Mouse (Mus musculus) forelimb bud, embryonic 11.5 days (tissue): ENCODE measurements around the gene Eomes.

Experiments used
- DNase-seq: peaks from one replicate; pipeline ENCODE4 v3.0.0-alpha.2; 2012; ENCODE audit warnings: low read depth, low spot score

Gene Eomes

GRCm38 (mm10) chr9:118477961-118478360 is at the start of gene Eomes:
Eomes (plus strand) TSS chr9:118478212.
- DNase-seq: no peak

GRCm38 (mm10) chr9:118444809-118445208 is 33.2 kb upstream of the Eomes start:
- no peak for DNase-seq

- no peak for DNase-seq
Observed at GRCm38 (mm10) chr9:118449336-118449735, 28.7 kb upstream of the Eomes start.

- no peak for DNase-seq
Observed at GRCm38 (mm10) chr9:118453427-118453826, 24.6 kb upstream of the Eomes start.

GRCm38 (mm10) chr9:118455188-118455845 is 22.7 kb upstream of the Eomes start:
- no peak for DNase-seq

GRCm38 (mm10) chr9:118456405-118456804 is 21.6 kb upstream of the Eomes start:
- DNase-seq: no peak

DNA sequence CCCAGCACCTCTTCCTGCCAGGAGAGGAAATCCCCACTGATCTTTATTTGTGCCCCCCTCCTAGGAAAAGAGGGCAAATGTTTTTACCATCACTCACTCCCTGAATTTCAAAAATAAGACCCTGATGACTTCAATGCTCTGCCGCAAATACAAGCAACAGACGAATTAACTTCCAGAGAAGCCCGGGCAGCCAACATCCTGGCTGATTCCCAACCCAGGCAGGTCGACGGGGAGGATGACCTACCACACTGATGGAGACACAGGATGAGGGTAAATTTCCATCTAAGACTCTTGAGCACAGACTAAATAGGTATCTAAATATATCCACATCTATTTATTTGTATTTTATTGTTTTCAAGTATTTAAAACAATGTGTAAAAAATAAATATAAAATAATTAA is 20.0 kb upstream of the Eomes start:
- DNase-seq: no peak

DNA sequence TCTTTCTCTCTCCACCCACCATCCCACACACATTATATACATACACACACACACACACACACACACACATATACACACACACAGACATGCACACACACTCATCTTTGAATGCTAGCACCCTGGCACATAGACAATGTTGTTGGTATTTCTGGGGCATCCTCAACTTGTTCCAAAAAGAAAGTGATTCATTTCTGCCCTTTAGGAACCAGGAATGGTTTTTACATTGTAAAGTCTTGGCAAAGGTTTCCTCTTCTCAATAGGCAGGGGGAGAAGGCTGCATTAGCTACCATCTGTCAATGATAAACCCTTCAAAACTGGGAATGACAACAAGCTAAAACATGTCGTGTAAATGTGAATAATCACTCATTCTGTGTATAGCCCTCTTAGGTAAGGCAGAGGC is 14.0 kb upstream of the Eomes start:
- no peak for DNase-seq

DNA sequence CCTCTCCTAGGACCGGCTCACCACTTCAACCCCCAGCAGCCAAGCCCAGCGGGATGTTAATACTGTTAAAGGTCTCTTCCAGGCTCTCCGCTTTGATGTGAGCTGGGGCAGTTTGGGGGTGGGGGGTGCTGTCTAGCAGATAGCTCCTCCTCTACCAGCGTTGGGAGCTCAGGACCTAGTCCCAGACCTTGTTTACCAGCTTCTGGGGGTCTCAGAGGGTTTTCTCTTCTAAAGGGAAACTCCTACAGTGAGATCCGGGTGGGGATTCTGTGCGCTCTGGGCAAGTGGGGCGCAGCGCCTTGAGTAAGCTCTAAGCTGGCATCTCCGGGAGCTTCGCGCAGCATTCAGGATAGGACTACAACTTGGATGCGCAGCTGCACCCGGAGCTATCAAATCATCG is 9.7 kb upstream of the Eomes start:
- DNase-seq: no peak

- DNase-seq: peak; percentile 35
Observed at GRCm38 (mm10) chr9:118469272-118469671, 8.7 kb upstream of the Eomes start.

- DNase-seq: no peak
Observed at GRCm38 (mm10) chr9:118471296-118471695, 6.7 kb upstream of the Eomes start.

GRCm38 (mm10) chr9:118476211-118476765 is 1.7 kb upstream of the Eomes start:
- peak; percentile 35 for DNase-seq

DNA sequence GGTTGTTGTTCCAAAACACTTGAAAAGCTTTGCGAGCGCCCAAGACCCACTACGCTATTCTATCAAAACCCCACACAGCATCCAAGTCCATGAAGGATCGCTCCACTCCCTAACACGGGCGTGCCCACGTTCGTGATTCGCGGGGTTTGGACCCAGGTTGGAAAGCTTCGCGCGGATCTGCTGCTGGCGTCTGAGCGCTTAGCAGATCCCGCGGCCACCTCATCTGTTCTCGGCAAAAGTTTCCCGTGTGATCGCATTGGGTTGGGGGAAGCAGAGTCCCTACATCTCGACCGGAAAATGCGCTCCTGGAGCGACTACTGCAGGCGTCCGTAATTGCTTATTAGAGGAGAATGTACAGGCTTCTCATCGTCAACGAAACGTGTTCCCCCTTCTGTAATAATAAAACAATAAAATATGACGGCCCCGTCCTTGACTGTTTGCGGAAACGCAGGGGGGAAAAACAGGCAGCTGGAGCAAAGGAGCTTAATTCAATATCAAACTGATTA is 1.2 kb upstream of the Eomes start:
- peak; percentile 44 for DNase-seq

DNA sequence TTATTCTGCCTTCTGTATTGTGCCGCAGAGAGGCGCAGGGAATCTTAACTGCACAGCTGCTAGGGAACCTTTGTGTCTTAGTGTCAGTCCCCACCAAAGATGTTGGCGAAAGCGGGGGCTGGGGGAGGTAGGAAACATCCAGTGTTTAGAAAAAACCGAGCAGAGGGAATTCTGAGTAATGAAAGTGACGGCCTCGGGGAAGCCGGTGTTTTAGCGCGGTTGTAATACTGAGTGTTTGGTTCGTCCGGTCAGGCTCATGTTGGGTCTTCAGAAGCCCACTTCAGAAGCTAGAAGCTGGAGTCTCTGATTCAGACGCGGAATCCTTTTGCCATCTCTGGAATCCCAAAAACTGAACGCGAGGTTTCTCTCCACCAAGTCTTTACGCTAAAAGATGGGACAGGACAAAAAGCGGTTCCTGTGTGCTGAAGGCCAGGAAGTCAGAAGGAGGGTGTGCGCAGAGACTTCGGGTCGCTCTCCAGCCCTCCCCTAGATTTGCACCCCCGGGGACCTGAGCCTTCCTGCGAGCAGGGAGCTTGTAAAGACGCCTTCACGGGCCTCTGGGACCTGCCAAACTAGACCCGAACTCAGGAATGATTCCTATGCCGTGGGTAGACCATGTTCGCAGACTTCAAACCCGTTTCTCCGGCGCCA is 606 bp upstream of the Eomes start:
- peak; percentile 34 for DNase-seq

- DNase-seq: no peak
Observed at GRCm38 (mm10) chr9:118478458-118478838, 436 bp downstream of the Eomes start.

DNA sequence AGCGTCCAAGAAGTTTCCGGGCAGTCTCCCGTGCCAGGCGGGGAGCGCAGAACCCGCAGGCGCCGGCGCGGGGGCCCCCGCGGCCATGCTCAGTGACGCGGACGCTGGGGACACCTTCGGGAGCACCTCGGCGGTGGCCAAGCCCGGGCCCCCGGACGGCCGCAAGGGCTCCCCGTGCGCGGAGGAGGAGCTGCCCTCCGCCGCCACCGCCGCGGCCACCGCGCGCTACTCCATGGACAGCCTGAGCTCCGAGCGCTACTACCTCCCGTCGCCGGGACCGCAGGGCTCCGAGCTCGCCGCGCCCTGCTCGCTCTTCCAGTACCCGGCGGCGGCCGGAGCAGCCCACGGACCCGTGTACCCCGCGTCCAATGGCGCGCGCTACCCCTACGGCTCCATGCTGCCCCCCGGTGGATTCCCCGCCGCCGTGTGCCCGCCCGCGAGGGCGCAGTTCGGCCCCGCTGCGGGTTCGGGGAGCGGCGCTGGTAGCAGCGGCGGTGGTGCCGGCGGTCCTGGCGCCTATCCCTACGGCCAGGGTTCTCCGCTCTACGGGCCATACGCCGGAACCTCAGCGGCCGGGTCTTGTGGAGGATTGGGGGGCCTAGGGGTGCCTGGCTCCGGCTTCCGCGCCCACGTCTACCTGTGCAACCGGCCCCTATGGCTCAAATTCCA is 961 bp downstream of the Eomes start:
- DNase-seq: no peak

DNA sequence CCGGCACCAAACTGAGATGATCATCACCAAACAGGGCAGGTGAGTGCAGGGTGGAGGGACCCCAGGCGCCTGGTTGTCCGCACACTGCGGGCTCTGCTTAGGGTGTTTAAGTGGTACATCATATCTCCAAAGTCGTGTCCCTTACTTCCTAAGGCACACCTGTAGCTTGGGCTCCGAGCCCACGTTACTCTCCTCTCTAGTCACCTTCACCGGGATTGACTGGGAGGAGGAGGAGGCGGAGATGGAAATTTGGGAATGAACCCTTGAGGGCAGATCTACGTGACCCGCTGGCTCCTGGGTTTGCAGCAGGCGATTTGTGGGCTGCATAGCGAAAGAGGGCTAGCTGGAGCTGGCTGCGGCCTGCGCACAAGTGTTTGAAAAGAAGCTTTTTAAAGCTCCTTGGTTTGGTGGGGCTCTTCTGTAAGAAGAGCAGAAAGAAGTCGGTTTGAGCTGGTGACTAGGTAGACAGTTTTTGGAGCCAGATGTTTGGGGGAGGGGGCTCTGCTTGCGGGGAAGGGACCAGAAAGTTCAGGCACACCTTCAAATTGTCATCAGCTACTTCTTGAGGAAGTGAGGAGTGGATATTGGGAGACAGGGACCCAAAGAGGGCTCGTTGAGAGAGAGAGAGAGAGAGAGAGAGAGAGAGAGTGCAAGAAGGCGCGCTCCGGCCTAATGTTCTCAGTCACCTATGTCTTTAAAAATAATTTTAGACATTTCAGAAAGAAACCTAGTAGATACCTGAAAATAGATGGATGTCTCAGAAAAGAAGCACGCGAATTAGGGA is 1.7 kb downstream of the Eomes start:
- no peak for DNase-seq

DNA sequence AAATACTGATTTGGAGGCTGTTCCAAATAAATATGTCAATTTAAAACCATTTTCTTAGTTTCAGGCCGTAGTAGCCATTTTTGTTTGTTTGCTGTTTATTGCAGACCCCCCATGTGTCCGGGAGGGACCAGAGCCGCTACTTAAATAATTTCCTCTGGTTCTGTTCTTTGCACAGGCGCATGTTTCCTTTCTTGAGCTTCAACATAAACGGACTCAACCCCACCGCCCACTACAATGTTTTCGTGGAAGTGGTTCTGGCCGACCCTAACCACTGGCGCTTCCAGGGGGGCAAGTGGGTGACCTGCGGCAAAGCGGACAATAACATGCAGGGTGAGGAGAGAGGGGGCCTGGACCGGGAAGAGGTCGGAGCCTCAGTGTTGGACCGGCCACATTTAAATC is 2.3 kb downstream of the Eomes start:
- no peak for DNase-seq

- no peak for DNase-seq
Observed at GRCm38 (mm10) chr9:118482210-118482609, 4.2 kb downstream of the Eomes start.

DNA sequence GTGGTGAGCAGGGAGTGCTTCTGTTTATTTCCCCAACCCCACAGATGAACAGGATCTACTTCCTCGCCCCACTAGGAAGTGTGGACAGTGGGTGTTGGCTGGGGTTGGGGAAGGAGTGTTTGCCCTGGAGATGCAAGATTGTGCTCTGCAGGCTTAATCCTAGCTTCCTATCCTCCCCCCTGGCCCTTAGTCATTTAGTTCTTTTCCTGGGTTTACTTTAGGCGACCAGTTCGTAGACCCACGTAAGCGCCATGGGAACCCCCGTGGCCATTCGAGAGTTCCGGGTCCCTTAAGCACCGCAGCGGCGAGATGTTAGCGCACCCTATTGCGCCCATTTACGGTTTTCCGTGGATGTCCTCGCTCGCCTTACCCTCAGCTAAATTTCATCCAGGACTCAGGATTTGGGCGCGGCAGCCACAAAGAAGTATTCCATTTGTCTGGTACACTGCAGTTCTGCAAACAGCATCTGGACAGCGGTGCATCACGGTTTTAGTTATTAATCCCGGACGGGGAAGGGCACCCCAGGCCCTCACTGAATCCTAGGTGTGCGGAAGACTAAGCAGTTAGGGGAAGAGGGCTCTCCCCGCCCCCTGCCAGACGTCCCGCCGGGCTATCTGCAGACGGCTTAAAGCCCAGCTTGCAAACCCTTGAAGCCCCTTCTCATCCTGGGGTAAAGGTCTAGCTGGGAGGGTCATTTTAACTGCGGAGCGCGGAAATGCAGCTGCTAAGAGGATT is 8.5 kb downstream of the Eomes start:
- DNase-seq: no peak

GRCm38 (mm10) chr9:118487096-118487395 is 9.0 kb downstream of the Eomes start:
- no peak for DNase-seq
